Mouse (Mus musculus) hindbrain, embryonic 10.5 days (tissue): ENCODE data around the gene Mnat1. TPM values are rescaled to one million over a fixed set of nuclear protein-coding genes. Genes with fewer than 3 reads are reported as not detected.
A peak's percentile ranks its signal among the peaks of the same experiment; 100 is the strongest.
"Not testable (repeated sequence)": the region's sequence is repeated elsewhere in the genome, so short reads cannot be mapped to it uniquely, and the experiment has no call there.

Experiments used
- DNase-seq: peaks from one replicate; pipeline ENCODE4 v3.0.0-alpha.2; 2017; ENCODE audit warnings: low spot score
- H3K27ac ChIP-seq: fragments of 300-500 bp; sonication (generic); 2 replicates; pipeline ENCODE4 v1.5.1; 2016; ENCODE audit warnings: mild to moderate bottlenecking, moderate library complexity
- H3K27me3 ChIP-seq: fragments of 300-500 bp; sonication (generic); 2 replicates; pipeline ENCODE4 v1.6.1; 2016; ENCODE audit warnings: mild to moderate bottlenecking; ENCODE audit not compliant: poor library complexity, insufficient read depth, severe bottlenecking
- H3K36me3 ChIP-seq: fragments of 300-500 bp; sonication (generic); 2 replicates; pipeline ENCODE4 v1.6.1; 2016; ENCODE audit warnings: mild to moderate bottlenecking, moderate library complexity
- H3K4me1 ChIP-seq: fragments of 300-500 bp; sonication (generic); replicated peaks from 2 replicates; pipeline ENCODE4 v1.6.1; 2016; ENCODE audit warnings: mild to moderate bottlenecking
- H3K4me3 ChIP-seq: fragments of 300-500 bp; sonication (generic); 2 replicates; pipeline ENCODE4 v1.5.1; 2016; ENCODE audit warnings: mild to moderate bottlenecking, moderate library complexity
- H3K9me3 ChIP-seq: fragments of 300-500 bp; sonication (generic); 2 replicates; pipeline ENCODE4 v1.6.1; 2016; ENCODE audit warnings: mild to moderate bottlenecking, moderate library complexity
- WGBS: fragments of 180-500 bp; shearing (Covaris S2); methylation state at CpG from one replicate; pipeline ENCODE4 v1.1.7; 2016; 5-methylcytosine and 5-hydroxymethylcytosine counted together
- polyA plus RNA-seq: library from polyadenylated mRNA; unstranded; fragments of >200 nt; fragmentation: Nextera tagmentation; extraction: Ambion mirVana; gene quantifications from 2 replicates; pipeline ENCODE4 v1.2.1, GENCODE M21; 2016

Mnat1 gene
- polyA plus RNA-seq: 29.1 and 36.3 TPM in 2 replicates

- Histone ChIP-seq H3K27me3 (no peaks in the 10 kb centered on the region), H3K9me3 (no peaks in the 10 kb centered on the region), H3K27ac (peak within 1 kb of the TSS; percentile 88), H3K4me3 (peak within 1 kb of the TSS; percentile 80), H3K36me3 (no peaks in the 10 kb centered on the region), H3K4me1 (peaks cover 14% of the 10 kb centered on the region)
- DNase-seq: peak; percentile 86
- 2% methylated on average over 23 of the region's 23 CpGs for WGBS
These were observed at the start of gene Mnat1 for GRCm38 (mm10) chr12:73123093-73124041. Gene Mnat1, plus strand, starts transcription at chr12:73123717.

- H3K27ac ChIP-seq, H3K36me3 ChIP-seq, H3K4me1 ChIP-seq, H3K27me3 ChIP-seq, H3K9me3 ChIP-seq, DNase-seq, H3K4me3 ChIP-seq: not testable (repeated sequence)
- WGBS: 93% methylated on average over 4 of the region's 4 CpGs
These were observed 41.7 kb upstream of the Mnat1 start for GRCm38 (mm10) chr12:73081828-73082227.

- Histone ChIP-seq H3K9me3 (no peaks in the 10 kb centered on the region), H3K36me3 (no peaks in the 10 kb centered on the region), H3K27ac (no peak overlapping the region), H3K4me3 (no peak overlapping the region), H3K27me3 (no peaks in the 10 kb centered on the region), H3K4me1 (no peaks in the 10 kb centered on the region)
- no peak for DNase-seq
- WGBS: 88% methylated on average over 4 of the region's 4 CpGs
These were observed 39.7 kb upstream of the Mnat1 start for GRCm38 (mm10) chr12:73083773-73084172.

- H3K27ac ChIP-seq: no peak overlapping the region
- no peak overlapping the region for H3K4me3 ChIP-seq
- no peak for DNase-seq
- H3K27me3 ChIP-seq: no peaks in the 10 kb centered on the region
- H3K4me1 ChIP-seq: no peaks in the 10 kb centered on the region
- H3K36me3 ChIP-seq: no peaks in the 10 kb centered on the region
- H3K9me3 ChIP-seq: no peaks in the 10 kb centered on the region
- 23% methylated on average over 11 of the region's 11 CpGs for WGBS
These were observed 37.5 kb upstream of the Mnat1 start for GRCm38 (mm10) chr12:73085739-73086630.

GRCm38 (mm10) chr12:73087086-73087485 is 36.4 kb upstream of the Mnat1 start:
- WGBS: 89% methylated on average over 7 of the region's 7 CpGs
- no peak overlapping the region for H3K4me3 ChIP-seq
- no peak for DNase-seq
- H3K9me3 ChIP-seq: no peaks in the 10 kb centered on the region
- no peaks in the 10 kb centered on the region for H3K4me1 ChIP-seq
- no peaks in the 10 kb centered on the region for H3K36me3 ChIP-seq
- H3K27me3 ChIP-seq: no peaks in the 10 kb centered on the region
- no peak overlapping the region for H3K27ac ChIP-seq

- Histone ChIP-seq H3K27me3 (no peaks in the 10 kb centered on the region), H3K4me1 (no peaks in the 10 kb centered on the region), H3K27ac (no peak overlapping the region), H3K9me3 (no peaks in the 10 kb centered on the region), H3K36me3 (no peaks in the 10 kb centered on the region), H3K4me3 (no peak overlapping the region)
- no peak for DNase-seq
- 79% methylated on average over 5 of the region's 5 CpGs for WGBS
These were observed 35.0 kb upstream of the Mnat1 start for GRCm38 (mm10) chr12:73088500-73088899.

- Histone ChIP-seq H3K4me3 (no peak overlapping the region), H3K9me3 (no peaks in the 10 kb centered on the region), H3K27me3 (no peaks in the 10 kb centered on the region), H3K27ac (no peak overlapping the region), H3K36me3 (no peaks in the 10 kb centered on the region), H3K4me1 (no peaks in the 10 kb centered on the region)
- 64% methylated on average over 5 of the region's 5 CpGs for whole genome bisulfite sequencing
- no peak for DNase-seq
These were observed 34.6 kb upstream of the Mnat1 start for GRCm38 (mm10) chr12:73088911-73089310.

- H3K36me3 ChIP-seq: no peaks in the 10 kb centered on the region
- no peak for DNase-seq
- no peak overlapping the region for H3K27ac ChIP-seq
- no peak overlapping the region for H3K4me3 ChIP-seq
- 83% methylated on average over 7 of the region's 7 CpGs for WGBS
- H3K4me1 ChIP-seq: no peaks in the 10 kb centered on the region
- H3K27me3 ChIP-seq: no peaks in the 10 kb centered on the region
- no peaks in the 10 kb centered on the region for H3K9me3 ChIP-seq
These were observed 32.7 kb upstream of the Mnat1 start for GRCm38 (mm10) chr12:73090672-73091335.

- no peak overlapping the region for H3K4me3 ChIP-seq
- H3K9me3 ChIP-seq: no peaks in the 10 kb centered on the region
- WGBS: 78% methylated on average over 2 of the region's 2 CpGs
- no peaks in the 10 kb centered on the region for H3K4me1 ChIP-seq
- no peak overlapping the region for H3K27ac ChIP-seq
- DNase-seq: no peak
- H3K27me3 ChIP-seq: no peaks in the 10 kb centered on the region
- H3K36me3 ChIP-seq: no peaks in the 10 kb centered on the region
These were observed 29.3 kb upstream of the Mnat1 start for GRCm38 (mm10) chr12:73094189-73094588.

- Histone ChIP-seq H3K36me3 (no peaks in the 10 kb centered on the region), H3K9me3 (no peaks in the 10 kb centered on the region), H3K4me1 (no peaks in the 10 kb centered on the region), H3K27ac (no peak overlapping the region), H3K27me3 (no peaks in the 10 kb centered on the region), H3K4me3 (no peak overlapping the region)
- no peak for DNase-seq
- 31% methylated on average over 2 of the region's 2 CpGs for WGBS
These were observed 28.9 kb upstream of the Mnat1 start for GRCm38 (mm10) chr12:73094605-73095004.

GRCm38 (mm10) chr12:73096177-73096576 is 27.3 kb upstream of the Mnat1 start:
- DNase-seq, H3K27me3 ChIP-seq, H3K4me3 ChIP-seq, H3K27ac ChIP-seq, H3K36me3 ChIP-seq, H3K4me1 ChIP-seq, H3K9me3 ChIP-seq: not testable (repeated sequence)
- 91% methylated on average over 5 of the region's 5 CpGs for WGBS

GRCm38 (mm10) chr12:73098593-73098992 is 24.9 kb upstream of the Mnat1 start:
- H3K4me1 ChIP-seq: no peaks in the 10 kb centered on the region
- H3K27me3 ChIP-seq: no peaks in the 10 kb centered on the region
- no peak overlapping the region for H3K27ac ChIP-seq
- peaks cover 31% of the 10 kb centered on the region for H3K36me3 ChIP-seq
- no peak overlapping the region for H3K4me3 ChIP-seq
- peaks cover 5% of the 10 kb centered on the region for H3K9me3 ChIP-seq
- DNase-seq: no peak
- WGBS: 92% methylated on average over 4 of the region's 4 CpGs
